Mouse (Mus musculus): ENCODE results near the gene Serpina3f. TPM values are rescaled to one million over a fixed set of nuclear protein-coding genes. Genes with fewer than 3 reads are reported as not detected.

Gene Serpina3f
- total and polyA plus RNA-seq, 3 experiments = 0.35 to 0.51 TPM; not detected in 1

- peaks cover 3 to 29% of the 10 kb centered on the region in 2 experiments; a peak in 3 of 4 replicates for H3K4me1 ChIP-seq (ENCODE audit: control insufficient read depth in 1 of 2, insufficient read depth in 2 of 2)
- H3K9me3 ChIP-seq (replicated peaks; ENCODE audit: low read length) = no peaks in the 10 kb centered on the region
- no peak overlapping the region for H3K4me2 ChIP-seq (ENCODE audit: insufficient read depth, low read depth, poor library complexity, severe bottlenecking)
- dilution Hi-C loops (cut with MboI; ENCODE audit: extremely low pct_ligation_motif_present, extremely low pct_unique_long_range_greater_than_20kb, low sequenced_read_pairs) (no loop called here), in situ Hi-C loops (cut with MboI; ENCODE audit: low pct_ligation_motif_present, low pct_unique_long_range_greater_than_20kb, low sequenced_read_pairs) (loop anchor here (10.0 kb wide), 1 partner anchor 170 kb away; no protein-coding TSS in a partner anchor)
- DNase-seq (ENCODE audit: extremely low read depth) = no peak
- peak; percentile 86 for TF ChIP-seq RAD21 (IDR thresholded peaks at IDR 0.05; ENCODE audit: low read depth, low read length)
- peak; percentile 76 for TF ChIP-seq ZC3H11A (IDR thresholded peaks at IDR 0.05; ENCODE audit: low read depth, low read length)
- peak; percentile 94 for TF ChIP-seq SMC3 (IDR thresholded peaks at IDR 0.05; ENCODE audit: low read depth, low read length)
- TF ChIP-seq NRF1 (IDR thresholded peaks at IDR 0.05; ENCODE audit: low read depth, low read length) = no peak
- no peak for TF ChIP-seq MAZ (IDR thresholded peaks at IDR 0.05; ENCODE audit: low read depth, low read length)
- TF ChIP-seq CTCF (conservative IDR thresholded peaks at IDR 0.05 in 1 of 2, IDR thresholded peaks at IDR 0.05 in 1 of 2; ENCODE audit: low read depth in 2 of 2, low read length in 2 of 2) = peak; percentile 60 to 80
- no peaks in the 10 kb centered on the region for H3K79me2 ChIP-seq (replicated peaks; ENCODE audit: control insufficient read depth, extremely low read depth, insufficient read depth, poor library complexity, severe bottlenecking)
- H3K9ac ChIP-seq (ENCODE audit: insufficient read depth, low read depth) = no peak overlapping the region
- H3K4me3 ChIP-seq (replicated peaks in 1 of 3; ENCODE audit: low read depth in 2 of 3, low read length in 2 of 3, poor library complexity in 1 of 3) = no peak overlapping the region
- H3K27me3 ChIP-seq (replicated peaks) = no peaks in the 10 kb centered on the region
- H3K36me3 ChIP-seq (replicated peaks in 1 of 2; ENCODE audit: control insufficient read depth in 1 of 2, insufficient read depth in 1 of 2, low read length in 1 of 2) = peaks cover 0 to 4% of the 10 kb centered on the region in 2 experiments
- no peak overlapping the region for H3K27ac ChIP-seq (ENCODE audit: insufficient read depth, low read depth)
These were observed 30.7 kb downstream of the Serpina3f start for GRCm38 (mm10) chr12:104245092-104245491.

GRCm38 (mm10) chr12:104245595-104245994, 31.3 kb downstream of the Serpina3f start:
- Histone ChIP-seq H3K36me3 (replicated peaks in 1 of 2; ENCODE audit: control insufficient read depth in 1 of 2, insufficient read depth in 1 of 2, low read length in 1 of 2) (peaks cover 0 to 2% of the 10 kb centered on the region in 2 experiments), H3K27ac (ENCODE audit: insufficient read depth, low read depth) (no peak overlapping the region), H3K79me2 (replicated peaks; ENCODE audit: control insufficient read depth, extremely low read depth, insufficient read depth, poor library complexity, severe bottlenecking) (no peaks in the 10 kb centered on the region), H3K9ac (ENCODE audit: insufficient read depth, low read depth) (no peak overlapping the region), H3K4me3 (replicated peaks in 1 of 3; ENCODE audit: low read depth in 2 of 3, low read length in 2 of 3, poor library complexity in 1 of 3) (no peak overlapping the region), H3K4me2 (ENCODE audit: insufficient read depth, low read depth, poor library complexity, severe bottlenecking) (no peak overlapping the region), H3K4me1 (ENCODE audit: control insufficient read depth in 1 of 2, insufficient read depth in 2 of 2) (peaks cover 3 to 29% of the 10 kb centered on the region in 2 experiments; a peak in 3 of 4 replicates), H3K27me3 (replicated peaks) (no peaks in the 10 kb centered on the region), H3K9me3 (replicated peaks; ENCODE audit: low read length) (no peaks in the 10 kb centered on the region)
- in situ Hi-C loops (cut with MboI; ENCODE audit: low pct_ligation_motif_present, low pct_unique_long_range_greater_than_20kb, low sequenced_read_pairs) = loop anchor here (10.0 kb wide), 1 partner anchor 169 kb away; no protein-coding TSS in a partner anchor
- dilution Hi-C loops (cut with MboI; ENCODE audit: extremely low pct_ligation_motif_present, extremely low pct_unique_long_range_greater_than_20kb, low sequenced_read_pairs) = no loop called here
- no peak for TF ChIP-seq USF1 (IDR thresholded peaks at IDR 0.05; ENCODE audit: low read depth, low read length)
- TF ChIP-seq TCF12 (IDR thresholded peaks at IDR 0.05; ENCODE audit: low read depth, low read length) = no peak
- no peak for TF ChIP-seq PAX5 (IDR thresholded peaks at IDR 0.05; ENCODE audit: low read length)
- no peak for TF ChIP-seq MYC (IDR thresholded peaks at IDR 0.05; ENCODE audit: low read depth, low read length)
- TF ChIP-seq BHLHE40 (IDR thresholded peaks at IDR 0.05; ENCODE audit: low read depth, low read length) = no peak
- no peak for TF ChIP-seq MEF2A (IDR thresholded peaks at IDR 0.05; ENCODE audit: borderline replicate concordance, low read depth, low read length)
- TF ChIP-seq MAX (IDR thresholded peaks at IDR 0.05; ENCODE audit: low read length) = no peak
- no peak for TF ChIP-seq MAZ (IDR thresholded peaks at IDR 0.05; ENCODE audit: low read depth, low read length)
- no peak for TF ChIP-seq KAT2A (IDR thresholded peaks at IDR 0.05; ENCODE audit: insufficient replicate concordance, low read length)
- DNase-seq (ENCODE audit: extremely low read depth) = no peak

Measured in CH12.LX (cell line).